Mouse (Mus musculus) forebrain, embryonic 14.5 days (tissue): ENCODE results near the gene N4bp3. TPM values are rescaled to one million over a fixed set of nuclear protein-coding genes. Genes with fewer than 3 reads are reported as not detected.
"Not testable (repeated sequence)": the region's sequence is repeated elsewhere in the genome, so short reads cannot be mapped to it uniquely, and the experiment has no call there.

Experiments used
- ATAC-seq: fragments of 200-750 bp; cut with Nextera tagmentation; 2 replicates; pipeline ENCODE4 v1.8.0; 2017; ENCODE audit warnings: mild to moderate bottlenecking, moderate library complexity
- DNase-seq: peaks from one replicate; pipeline ENCODE4 v3.0.0-alpha.2; 2015; ENCODE audit warnings: low spot score
- H3K27ac ChIP-seq: fragments of 300-500 bp; sonication (generic); 2 replicates; pipeline ENCODE4 v1.5.1; 2014; ENCODE audit warnings: low read depth, mild to moderate bottlenecking, control low read depth, low read length, moderate library complexity
- H3K27me3 ChIP-seq: fragments of 300-500 bp; sonication (generic); replicated peaks from 2 replicates; pipeline ENCODE4 v1.6.1; 2014; ENCODE audit warnings: low read length, control low read depth, mixed read lengths; ENCODE audit not compliant: control insufficient read depth, insufficient read depth
- H3K36me3 ChIP-seq: fragments of 300-500 bp; sonication (generic); 2 replicates; pipeline ENCODE4 v1.6.1; 2014; ENCODE audit warnings: low read length, control low read depth; ENCODE audit not compliant: control insufficient read depth, insufficient read depth
- H3K4me1 ChIP-seq: fragments of 300-500 bp; sonication (generic); 2 replicates; pipeline ENCODE4 v1.6.1; 2014; ENCODE audit warnings: antibody characterized with exemption, low read length, control low read depth; ENCODE audit not compliant: control insufficient read depth, insufficient read depth
- H3K4me2 ChIP-seq: fragments of 300-500 bp; sonication (generic); 2 replicates; pipeline ENCODE4 v1.6.1; 2014; ENCODE audit warnings: mild to moderate bottlenecking, control low read depth, low read length
- H3K4me3 ChIP-seq: fragments of 300-500 bp; sonication (generic); 2 replicates; pipeline ENCODE4 v1.5.1; 2014; ENCODE audit warnings: low read depth, low read length, control low read depth
- H3K9ac ChIP-seq: fragments of 300-500 bp; sonication (generic); 2 replicates; pipeline ENCODE4 v1.6.1; 2014; ENCODE audit warnings: mild to moderate bottlenecking, low read length, control low read depth, moderate library complexity
- H3K9me3 ChIP-seq: fragments of 300-500 bp; sonication (generic); replicated peaks from 2 replicates; pipeline ENCODE4 v1.6.1; 2016; ENCODE audit warnings: low read length, control low read depth, mixed read lengths; ENCODE audit not compliant: control insufficient read depth
- WGBS: fragments of 180-500 bp; shearing (Covaris S2); extraction: QIAGEN DNeasy Blood & Tissue Kit; methylation state at CpG from one replicate; pipeline ENCODE4 v1.1.7; 2014; 5-methylcytosine and 5-hydroxymethylcytosine counted together
- polyA plus RNA-seq: library from polyadenylated mRNA; unstranded; fragments of >200 nt; fragmentation: Nextera tagmentation; extraction: Ambion mirVana; gene quantifications from 2 replicates; pipeline ENCODE4 v1.2.1, GENCODE M21; 2014

Gene N4bp3
- polyA plus RNA-seq, 1 experiment from 2014 or later = 6.6 TPM

GRCm38 (mm10) chr11:51677737-51678418 is 27.2 kb upstream of the N4bp3 start:
- ATAC-seq (no peak), DNase-seq (no peak)
- Histone ChIP-seq H3K4me1 (no peaks in the 10 kb centered on the region), H3K27ac (no peak overlapping the region), H3K4me3 (no peak overlapping the region), H3K36me3 (no peaks in the 10 kb centered on the region), H3K4me2 (no peak overlapping the region), H3K9me3 (no peaks in the 10 kb centered on the region), H3K27me3 (no peaks in the 10 kb centered on the region), H3K9ac (no peak overlapping the region)
- 75% methylated on average over 6 of the region's 6 CpGs for WGBS

- no peak overlapping the region for H3K27ac ChIP-seq
- no peak overlapping the region for H3K4me3 ChIP-seq
- DNase-seq (no peak), ATAC-seq (no peak)
- H3K9me3 ChIP-seq = no peaks in the 10 kb centered on the region
- H3K4me1 ChIP-seq = no peaks in the 10 kb centered on the region
- 83% methylated on average over 5 of the region's 5 CpGs for WGBS
- H3K36me3 ChIP-seq = no peaks in the 10 kb centered on the region
- no peak overlapping the region for H3K4me2 ChIP-seq
- no peaks in the 10 kb centered on the region for H3K27me3 ChIP-seq
- no peak overlapping the region for H3K9ac ChIP-seq
Observed at GRCm38 (mm10) chr11:51675386-51675785, 24.7 kb upstream of the N4bp3 start.

GRCm38 (mm10) chr11:51673291-51673690 is 22.6 kb upstream of the N4bp3 start:
- no peak overlapping the region for H3K27ac ChIP-seq
- no peaks in the 10 kb centered on the region for H3K4me1 ChIP-seq
- no peak overlapping the region for H3K4me2 ChIP-seq
- no peak overlapping the region for H3K9ac ChIP-seq
- no peaks in the 10 kb centered on the region for H3K36me3 ChIP-seq
- no peaks in the 10 kb centered on the region for H3K9me3 ChIP-seq
- WGBS = 82% methylated on average over 9 of the region's 9 CpGs
- no peak for ATAC-seq
- H3K27me3 ChIP-seq = no peaks in the 10 kb centered on the region
- no peak overlapping the region for H3K4me3 ChIP-seq
- no peak for DNase-seq

- no peaks in the 10 kb centered on the region for H3K9me3 ChIP-seq
- no peak for ATAC-seq
- WGBS = 73% methylated on average over 2 of the region's 2 CpGs
Observed at GRCm38 (mm10) chr11:51671376-51671775, 20.7 kb upstream of the N4bp3 start.

GRCm38 (mm10) chr11:51670846-51671245 is 20.2 kb upstream of the N4bp3 start:
- H3K9me3 ChIP-seq = no peaks in the 10 kb centered on the region
- no peak for ATAC-seq
- no peak overlapping the region for H3K9ac ChIP-seq
- 93% methylated on average over 7 of the region's 7 CpGs for WGBS
- no peaks in the 10 kb centered on the region for H3K4me1 ChIP-seq
- H3K4me3 ChIP-seq = no peak overlapping the region
- H3K27ac ChIP-seq = no peak overlapping the region
- DNase-seq = no peak
- H3K27me3 ChIP-seq = no peaks in the 10 kb centered on the region
- no peak overlapping the region for H3K4me2 ChIP-seq
- H3K36me3 ChIP-seq = no peaks in the 10 kb centered on the region

More at GRCm38 (mm10) chr11:51671376-51671775, 20.7 kb upstream of the N4bp3 start:
- H3K4me2 ChIP-seq = no peak overlapping the region
- H3K4me1 ChIP-seq = no peaks in the 10 kb centered on the region
- no peak overlapping the region for H3K4me3 ChIP-seq
- no peak overlapping the region for H3K9ac ChIP-seq
- H3K27ac ChIP-seq = no peak overlapping the region
- no peaks in the 10 kb centered on the region for H3K27me3 ChIP-seq
- H3K36me3 ChIP-seq = no peaks in the 10 kb centered on the region
- no peak for DNase-seq

GRCm38 (mm10) chr11:51664747-51665146 is 14.1 kb upstream of the N4bp3 start:
- not testable (repeated sequence) for H3K9ac ChIP-seq, H3K36me3 ChIP-seq, DNase-seq, H3K4me1 ChIP-seq, H3K27me3 ChIP-seq, H3K27ac ChIP-seq, H3K4me3 ChIP-seq, H3K4me2 ChIP-seq, ATAC-seq, H3K9me3 ChIP-seq
- 94% methylated on average over 7 of the region's 7 CpGs for WGBS

- Histone ChIP-seq H3K27me3 (no peaks in the 10 kb centered on the region), H3K36me3 (no peaks in the 10 kb centered on the region), H3K4me1 (no peaks in the 10 kb centered on the region), H3K4me2 (no peak overlapping the region), H3K9ac (no peak overlapping the region), H3K4me3 (no peak overlapping the region), H3K27ac (no peak overlapping the region), H3K9me3 (no peaks in the 10 kb centered on the region)
- ATAC-seq (no peak), DNase-seq (no peak)
- 64% methylated on average over 7 of the region's 7 CpGs for WGBS
Observed at GRCm38 (mm10) chr11:51662632-51663031, 12.0 kb upstream of the N4bp3 start.

- DNase-seq = no peak
- Histone ChIP-seq H3K9ac (no peak overlapping the region), H3K36me3 (no peaks in the 10 kb centered on the region), H3K27ac (no peak overlapping the region), H3K4me1 (no peaks in the 10 kb centered on the region), H3K4me2 (no peak overlapping the region), H3K4me3 (no peak overlapping the region), H3K27me3 (no peaks in the 10 kb centered on the region), H3K9me3 (no peaks in the 10 kb centered on the region)
- ATAC-seq = no peak
- 85% methylated on average over 16 of the region's 16 CpGs for WGBS
Observed at GRCm38 (mm10) chr11:51661867-51662365, 11.3 kb upstream of the N4bp3 start.

GRCm38 (mm10) chr11:51658705-51659104 is 8.1 kb upstream of the N4bp3 start:
- ATAC-seq (no peak), DNase-seq (no peak)
- Histone ChIP-seq H3K27me3 (no peaks in the 10 kb centered on the region), H3K9ac (no peak overlapping the region), H3K4me3 (no peak overlapping the region), H3K36me3 (no peaks in the 10 kb centered on the region), H3K4me1 (no peaks in the 10 kb centered on the region), H3K27ac (no peak overlapping the region), H3K9me3 (no peaks in the 10 kb centered on the region), H3K4me2 (no peak overlapping the region)
- WGBS = 67% methylated on average over 6 of the region's 6 CpGs
